35 mouse cellular contexts compared by ENCODE assay signal in the genomic region with DNA sequence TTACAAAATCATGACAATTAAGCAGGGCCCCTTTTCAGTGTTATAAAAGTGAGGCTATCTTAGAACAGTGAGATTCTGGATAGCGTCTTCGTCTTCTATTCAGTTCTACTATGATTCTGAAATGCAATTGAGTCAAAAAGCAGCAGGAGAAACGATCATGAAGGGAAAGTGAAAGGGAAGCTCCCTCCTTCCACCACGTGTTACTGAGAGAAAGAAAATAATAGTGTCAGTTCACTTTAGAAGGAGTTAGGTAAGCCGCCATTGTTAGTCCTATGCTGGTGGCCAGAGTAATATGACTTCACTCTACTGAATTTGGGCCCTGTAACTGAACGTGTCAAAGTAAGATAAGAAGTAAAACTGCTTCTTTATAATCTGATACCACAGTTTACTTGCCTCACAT. TPM values are rescaled to one million over a fixed set of nuclear protein-coding genes. Genes with fewer than 3 reads are reported as not detected.
"Had no signal": no experiment of that assay in that cellular context is flagged by ENCODE, and none has a peak within 500 bp of the region (broad histone marks: within the 10 kb centered on the region; RNA-seq: fewer than 3 reads in every experiment).

No protein-coding gene starts in this region.

- H3K9ac ChIP-seq: embryonic facial prominence, embryonic 12.5 days; embryonic facial prominence, embryonic 13.5 days; embryonic facial prominence, embryonic 15.5 days; forebrain, embryonic 12.5 days; forebrain, embryonic 13.5 days; forebrain, embryonic 15.5 days; forebrain, postnatal 0 days had no signal

- H3K4me3 ChIP-seq: embryonic facial prominence, embryonic 10.5 days; embryonic facial prominence, embryonic 12.5 days; embryonic facial prominence, embryonic 13.5 days; embryonic facial prominence, embryonic 15.5 days; erythroblast, embryonic 14.5 days; forebrain, embryonic 10.5 days; forebrain, embryonic 12.5 days; forebrain, embryonic 13.5 days; forebrain, embryonic 15.5 days; gastrocnemius, adult 2 months; heart, adult 2 months had no signal

- H3K27me3 ChIP-seq: embryonic facial prominence, embryonic 12.5 days; embryonic facial prominence, embryonic 13.5 days; embryonic facial prominence, embryonic 15.5 days; forebrain, embryonic 12.5 days; forebrain, embryonic 13.5 days; forebrain, embryonic 15.5 days had no signal

- H3K4me1 ChIP-seq: embryonic facial prominence, embryonic 15.5 days; forebrain, embryonic 10.5 days; forebrain, embryonic 12.5 days had no signal

- H3K9me3 ChIP-seq: embryonic facial prominence, embryonic 13.5 days; embryonic facial prominence, embryonic 15.5 days; forebrain, embryonic 15.5 days had no signal

- H3K27ac ChIP-seq: embryonic facial prominence, embryonic 10.5 days; embryonic facial prominence, embryonic 12.5 days; embryonic facial prominence, embryonic 13.5 days; embryonic facial prominence, embryonic 15.5 days; forebrain, embryonic 10.5 days; forebrain, embryonic 12.5 days; forebrain, embryonic 13.5 days; forebrain, embryonic 15.5 days; gastrocnemius, adult 2 months; heart, adult 2 months had no signal

- DNase-seq: cerebellum, adult 9-10 months; cerebellum, adult 9-11 months; cerebellum, postnatal 25 days; cerebellum, postnatal 36 days; forebrain, postnatal 0 days; gastrocnemius, adult 2 months; gastrocnemius, postnatal 10 days; gastrocnemius, postnatal 14 days; gastrocnemius, postnatal 25 days; gastrocnemius, postnatal 36 days; heart, adult 11 months; heart, adult 18-20 months; heart, adult 2 months had no signal

- H3K36me3 ChIP-seq: embryonic facial prominence, embryonic 10.5 days; embryonic facial prominence, embryonic 12.5 days; embryonic facial prominence, embryonic 13.5 days; embryonic facial prominence, embryonic 15.5 days; forebrain, embryonic 10.5 days; forebrain, embryonic 12.5 days; forebrain, embryonic 15.5 days had no signal

- H3K4me2 ChIP-seq: embryonic facial prominence, embryonic 12.5 days; embryonic facial prominence, embryonic 13.5 days; embryonic facial prominence, embryonic 15.5 days; forebrain, embryonic 12.5 days; forebrain, embryonic 13.5 days; forebrain, embryonic 15.5 days had no signal

RNA-seq across cellular contexts. Expression of gene Pdha2, which starts 4.1 kb away (rescaled TPM):
- total RNA-seq: common myeloid progenitor, adult 5-6 weeks; forebrain, postnatal 0 days; gastrocnemius, adult 18-20 months; gastrocnemius, adult 2 months; gastrocnemius, adult 8-10 months; gastrocnemius, postnatal 10 days; gastrocnemius, postnatal 14 days; gastrocnemius, postnatal 25 days; gastrocnemius, postnatal 36 days; gastrocnemius, postnatal 4 days; granulocyte monocyte progenitor cell, adult 5-6 weeks; heart, adult 18-20 months; heart, adult 2 months; heart, adult 8-10 months had no signal
- polyA plus RNA-seq: cortical plate, adult 2 months; embryonic facial prominence, embryonic 10.5 days; embryonic facial prominence, embryonic 11.5 days; embryonic facial prominence, embryonic 12.5 days; embryonic facial prominence, embryonic 13.5 days; embryonic facial prominence, embryonic 14.5 days; embryonic facial prominence, embryonic 15.5 days; erythroblast, embryonic 14.5 days; forebrain, embryonic 10.5 days; forebrain, embryonic 11.5 days; forebrain, embryonic 12.5 days; forebrain, embryonic 13.5 days; forebrain, embryonic 14.5 days; forebrain, embryonic 15.5 days; forebrain, embryonic 16.5 days; forebrain, postnatal 0 days; frontal cortex, adult 2 months; heart, adult 2 months had no signal
